Mouse (Mus musculus): ENCODE measurements at regions not wholly inside any gene's neighbourhood (a gene's known extent, or its start where the extent isn't known, plus 50 kb on each side); places are given as distances from the start of the nearest gene placed in this dataset.
A peak's percentile ranks its signal among the peaks of the same experiment; 100 is the strongest.

- WGBS = 40% methylated on average over 7 of the region's 7 CpGs
- ATAC-seq (replicated peaks; ENCODE audit: low FRiP score, low read depth) (no peak), DNase-seq (ENCODE audit: low spot score) (no peak)
- no peak for TF ChIP-seq CTCF (IDR thresholded peaks at IDR 0.05; ENCODE audit: low read depth)
- H3K4me2 ChIP-seq (ENCODE audit: low read length) = no peak overlapping the region
- no peaks in the 10 kb centered on the region for H3K27me3 ChIP-seq (ENCODE audit: insufficient read depth, low read length)
- no peaks in the 10 kb centered on the region for H3K36me3 ChIP-seq (ENCODE audit: insufficient read depth, low read length)
- no peak overlapping the region for H3K4me3 ChIP-seq (replicated peaks; ENCODE audit: low read depth, low read length)
- no peaks in the 10 kb centered on the region for H3K4me1 ChIP-seq (replicated peaks; ENCODE audit: insufficient read depth, low read length)
- H3K9ac ChIP-seq (ENCODE audit: low read depth, low read length) = no peak overlapping the region
- H3K27ac ChIP-seq = no peak overlapping the region
- H3K9me3 ChIP-seq (replicated peaks; ENCODE audit: low read length) = no peaks in the 10 kb centered on the region
These were observed 158.7 kb downstream of the Glrx3 start for GRCm38 (mm10) chr7:137596161-137596560.

GRCm38 (mm10) chr7:137603039-137603438, 165.6 kb downstream of the Glrx3 start:
- WGBS = 8% methylated on average over 8 of the region's 8 CpGs
- Histone ChIP-seq H3K9ac (ENCODE audit: low read depth, low read length) (no peak overlapping the region), H3K4me3 (replicated peaks; ENCODE audit: low read depth, low read length) (no peak overlapping the region), H3K27me3 (ENCODE audit: insufficient read depth, low read length) (no peaks in the 10 kb centered on the region), H3K9me3 (replicated peaks; ENCODE audit: low read length) (no peaks in the 10 kb centered on the region), H3K4me2 (ENCODE audit: low read length) (no peak overlapping the region), H3K27ac (no peak overlapping the region), H3K4me1 (replicated peaks; ENCODE audit: insufficient read depth, low read length) (no peaks in the 10 kb centered on the region), H3K36me3 (ENCODE audit: insufficient read depth, low read length) (no peaks in the 10 kb centered on the region)
- TF ChIP-seq CTCF (IDR thresholded peaks at IDR 0.05; ENCODE audit: low read depth) = peak; percentile 92
- DNase-seq (ENCODE audit: low spot score) (peak; percentile 88), ATAC-seq (replicated peaks; ENCODE audit: low FRiP score, low read depth) (no peak; the same call in 1 of the 2 replicates)

GRCm38 (mm10) chr7:137609752-137610151, 172.3 kb downstream of the Glrx3 start:
- WGBS = 70% methylated on average over 6 of the region's 6 CpGs
- H3K4me1 ChIP-seq (replicated peaks; ENCODE audit: insufficient read depth, low read length) = no peaks in the 10 kb centered on the region; the same call in 1 of the 2 replicates
- H3K4me2 ChIP-seq (ENCODE audit: low read length) = no peak overlapping the region
- no peak overlapping the region for H3K4me3 ChIP-seq (replicated peaks; ENCODE audit: low read depth, low read length)
- TF ChIP-seq CTCF (IDR thresholded peaks at IDR 0.05; ENCODE audit: low read depth) = no peak
- DNase-seq (ENCODE audit: low spot score) (no peak), ATAC-seq (replicated peaks; ENCODE audit: low FRiP score, low read depth) (no peak)
- no peaks in the 10 kb centered on the region for H3K27me3 ChIP-seq (ENCODE audit: insufficient read depth, low read length)
- H3K9ac ChIP-seq (ENCODE audit: low read depth, low read length) = no peak overlapping the region
- no peak overlapping the region for H3K27ac ChIP-seq
- H3K9me3 ChIP-seq (replicated peaks; ENCODE audit: low read length) = no peaks in the 10 kb centered on the region
- no peaks in the 10 kb centered on the region for H3K36me3 ChIP-seq (ENCODE audit: insufficient read depth, low read length)

- DNase-seq (ENCODE audit: low spot score) (no peak), ATAC-seq (replicated peaks; ENCODE audit: low FRiP score, low read depth) (no peak)
- Histone ChIP-seq H3K36me3 (ENCODE audit: insufficient read depth, low read length) (no peaks in the 10 kb centered on the region), H3K9me3 (replicated peaks; ENCODE audit: low read length) (no peaks in the 10 kb centered on the region), H3K9ac (ENCODE audit: low read depth, low read length) (no peak overlapping the region), H3K27me3 (ENCODE audit: insufficient read depth, low read length) (no peaks in the 10 kb centered on the region), H3K4me1 (replicated peaks; ENCODE audit: insufficient read depth, low read length) (no peaks in the 10 kb centered on the region; the same call in 1 of the 2 replicates), H3K27ac (no peak overlapping the region), H3K4me2 (ENCODE audit: low read length) (no peak overlapping the region), H3K4me3 (replicated peaks; ENCODE audit: low read depth, low read length) (no peak overlapping the region)
- WGBS = 55% methylated on average over 6 of the region's 6 CpGs
- no peak for TF ChIP-seq CTCF (IDR thresholded peaks at IDR 0.05; ENCODE audit: low read depth)
These were observed 173.9 kb downstream of the Glrx3 start for GRCm38 (mm10) chr7:137611363-137611762.

- WGBS = 58% methylated on average over 7 of the region's 7 CpGs
- H3K4me1 ChIP-seq (replicated peaks; ENCODE audit: insufficient read depth, low read length) = no peaks in the 10 kb centered on the region; the same call in 1 of the 2 replicates
- H3K27me3 ChIP-seq (ENCODE audit: insufficient read depth, low read length) = no peaks in the 10 kb centered on the region
- no peak for DNase-seq (ENCODE audit: low spot score)
- H3K4me3 ChIP-seq (replicated peaks; ENCODE audit: low read depth, low read length) = no peak overlapping the region
- H3K9ac ChIP-seq (ENCODE audit: low read depth, low read length) = no peak overlapping the region
- H3K4me2 ChIP-seq (ENCODE audit: low read length) = no peak overlapping the region
- no peak for TF ChIP-seq CTCF (IDR thresholded peaks at IDR 0.05; ENCODE audit: low read depth)
- H3K36me3 ChIP-seq (ENCODE audit: insufficient read depth, low read length) = no peaks in the 10 kb centered on the region
- H3K27ac ChIP-seq = no peak overlapping the region
- no peak for ATAC-seq (replicated peaks; ENCODE audit: low FRiP score, low read depth)
- no peaks in the 10 kb centered on the region for H3K9me3 ChIP-seq (replicated peaks; ENCODE audit: low read length)
These were observed 174.6 kb downstream of the Glrx3 start for GRCm38 (mm10) chr7:137611891-137612522.

GRCm38 (mm10) chr7:137618406-137619133, 181.2 kb downstream of the Glrx3 start:
- no peak for ATAC-seq (replicated peaks; ENCODE audit: low FRiP score, low read depth)
- WGBS = 39% methylated on average over 5 of the region's 5 CpGs
- no peaks in the 10 kb centered on the region for H3K9me3 ChIP-seq (replicated peaks; ENCODE audit: low read length)

More at GRCm38 (mm10) chr7:137618406-137619133, 181.2 kb downstream of the Glrx3 start:
- Histone ChIP-seq H3K9ac (ENCODE audit: low read depth, low read length) (no peak overlapping the region), H3K36me3 (ENCODE audit: insufficient read depth, low read length) (no peaks in the 10 kb centered on the region), H3K27me3 (ENCODE audit: insufficient read depth, low read length) (no peaks in the 10 kb centered on the region), H3K4me3 (replicated peaks; ENCODE audit: low read depth, low read length) (no peak overlapping the region), H3K4me1 (replicated peaks; ENCODE audit: insufficient read depth, low read length) (0 out of 2 replicates have a peak, but pooled peaks cover 3% of the 10 kb centered on the region), H3K27ac (no peak overlapping the region), H3K4me2 (ENCODE audit: low read length) (no peak overlapping the region)
- DNase-seq (ENCODE audit: low spot score) = no peak
- TF ChIP-seq CTCF (IDR thresholded peaks at IDR 0.05; ENCODE audit: low read depth) = no peak
